Mouse (Mus musculus): ENCODE results near the gene Ergic3. TPM values are rescaled to one million over a fixed set of nuclear protein-coding genes. Genes with fewer than 3 reads are reported as not detected.

Ergic3 gene
- polyA plus RNA-seq, 1 experiment, result 293 TPM

GRCm38 (mm10) chr2:155989085-155989484, 18.8 kb upstream of the Ergic3 start:
- Histone ChIP-seq H3K27ac (ENCODE audit: insufficient read depth, low read length) (no peak overlapping the region), H3K4me1 (ENCODE audit: control insufficient read depth, insufficient read depth, low read length) (no peaks in the 10 kb centered on the region), H3K4me3 (ENCODE audit: insufficient read depth, low read length) (no peak overlapping the region)
- TF ChIP-seq CTCF (IDR thresholded peaks at IDR 0.05; ENCODE audit: extremely low read depth, insufficient read depth, low read length) (no peak), POLR2A (IDR thresholded peaks at IDR 0.05; ENCODE audit: extremely low read depth, insufficient read depth, low read length) (no peak)

- no peak overlapping the region for H3K4me3 ChIP-seq (ENCODE audit: insufficient read depth, low read length)
- no peak for TF ChIP-seq CTCF (IDR thresholded peaks at IDR 0.05; ENCODE audit: extremely low read depth, insufficient read depth, low read length)
- H3K4me1 ChIP-seq (ENCODE audit: control insufficient read depth, insufficient read depth, low read length), result no peaks in the 10 kb centered on the region
- no peak overlapping the region for H3K27ac ChIP-seq (ENCODE audit: insufficient read depth, low read length)
Measured at GRCm38 (mm10) chr2:155991151-155991550, 16.7 kb upstream of the Ergic3 start.

GRCm38 (mm10) chr2:155991863-155992321, 16.0 kb upstream of the Ergic3 start:
- no peaks in the 10 kb centered on the region for H3K4me1 ChIP-seq (ENCODE audit: control insufficient read depth, insufficient read depth, low read length)
- no peak for TF ChIP-seq POLR2A (IDR thresholded peaks at IDR 0.05; ENCODE audit: extremely low read depth, insufficient read depth, low read length)
- TF ChIP-seq CTCF (IDR thresholded peaks at IDR 0.05; ENCODE audit: extremely low read depth, insufficient read depth, low read length), result no peak
- no peak overlapping the region for H3K27ac ChIP-seq (ENCODE audit: insufficient read depth, low read length)
- H3K4me3 ChIP-seq (ENCODE audit: insufficient read depth, low read length), result no peak overlapping the region

- TF ChIP-seq POLR2A (IDR thresholded peaks at IDR 0.05; ENCODE audit: extremely low read depth, insufficient read depth, low read length) (no peak), CTCF (IDR thresholded peaks at IDR 0.05; ENCODE audit: extremely low read depth, insufficient read depth, low read length) (no peak)
- H3K4me3 ChIP-seq (ENCODE audit: insufficient read depth, low read length), result no peak overlapping the region
- H3K4me1 ChIP-seq (ENCODE audit: control insufficient read depth, insufficient read depth, low read length), result peaks cover 5% of the 10 kb centered on the region
- no peak overlapping the region for H3K27ac ChIP-seq (ENCODE audit: insufficient read depth, low read length)
Measured at GRCm38 (mm10) chr2:156005393-156005792, 2.5 kb upstream of the Ergic3 start.

- Histone ChIP-seq H3K4me3 (ENCODE audit: insufficient read depth, low read length) (no peak overlapping the region), H3K27ac (ENCODE audit: insufficient read depth, low read length) (no peak overlapping the region), H3K4me1 (ENCODE audit: control insufficient read depth, insufficient read depth, low read length) (no peaks in the 10 kb centered on the region)
- TF ChIP-seq CTCF (IDR thresholded peaks at IDR 0.05; ENCODE audit: extremely low read depth, insufficient read depth, low read length), result no peak
- TF ChIP-seq POLR2A (IDR thresholded peaks at IDR 0.05; ENCODE audit: extremely low read depth, insufficient read depth, low read length), result no peak
Measured at GRCm38 (mm10) chr2:156018106-156018505, 10.3 kb downstream of the Ergic3 start.

GRCm38 (mm10) chr2:156021219-156021618, 13.4 kb downstream of the Ergic3 start:
- Histone ChIP-seq H3K27ac (ENCODE audit: insufficient read depth, low read length) (no peak overlapping the region), H3K4me1 (ENCODE audit: control insufficient read depth, insufficient read depth, low read length) (no peaks in the 10 kb centered on the region), H3K4me3 (ENCODE audit: insufficient read depth, low read length) (no peak overlapping the region)
- TF ChIP-seq POLR2A (IDR thresholded peaks at IDR 0.05; ENCODE audit: extremely low read depth, insufficient read depth, low read length), result no peak
- TF ChIP-seq CTCF (IDR thresholded peaks at IDR 0.05; ENCODE audit: extremely low read depth, insufficient read depth, low read length), result no peak

GRCm38 (mm10) chr2:156021765-156022164, 13.9 kb downstream of the Ergic3 start:
- Histone ChIP-seq H3K27ac (ENCODE audit: insufficient read depth, low read length) (no peak overlapping the region), H3K4me1 (ENCODE audit: control insufficient read depth, insufficient read depth, low read length) (no peaks in the 10 kb centered on the region), H3K4me3 (ENCODE audit: insufficient read depth, low read length) (no peak overlapping the region)
- TF ChIP-seq POLR2A (IDR thresholded peaks at IDR 0.05; ENCODE audit: extremely low read depth, insufficient read depth, low read length) (no peak), CTCF (IDR thresholded peaks at IDR 0.05; ENCODE audit: extremely low read depth, insufficient read depth, low read length) (no peak)

- Histone ChIP-seq H3K27ac (ENCODE audit: insufficient read depth, low read length) (no peak overlapping the region), H3K4me1 (ENCODE audit: control insufficient read depth, insufficient read depth, low read length) (no peaks in the 10 kb centered on the region), H3K4me3 (ENCODE audit: insufficient read depth, low read length) (no peak overlapping the region)
- TF ChIP-seq POLR2A (IDR thresholded peaks at IDR 0.05; ENCODE audit: extremely low read depth, insufficient read depth, low read length), result no peak
- TF ChIP-seq CTCF (IDR thresholded peaks at IDR 0.05; ENCODE audit: extremely low read depth, insufficient read depth, low read length), result no peak
Measured at GRCm38 (mm10) chr2:156025482-156025881, 17.6 kb downstream of the Ergic3 start.

GRCm38 (mm10) chr2:156039390-156039789, 31.5 kb downstream of the Ergic3 start:
- no peak for TF ChIP-seq POLR2A (IDR thresholded peaks at IDR 0.05; ENCODE audit: extremely low read depth, insufficient read depth, low read length)
- no peak for TF ChIP-seq CTCF (IDR thresholded peaks at IDR 0.05; ENCODE audit: extremely low read depth, insufficient read depth, low read length)
- Histone ChIP-seq H3K27ac (ENCODE audit: insufficient read depth, low read length) (no peak overlapping the region), H3K4me3 (ENCODE audit: insufficient read depth, low read length) (no peak overlapping the region), H3K4me1 (ENCODE audit: control insufficient read depth, insufficient read depth, low read length) (no peaks in the 10 kb centered on the region)

- H3K27ac ChIP-seq (ENCODE audit: insufficient read depth, low read length), result no peak overlapping the region
- H3K4me3 ChIP-seq (ENCODE audit: insufficient read depth, low read length), result no peak overlapping the region
- TF ChIP-seq POLR2A (IDR thresholded peaks at IDR 0.05; ENCODE audit: extremely low read depth, insufficient read depth, low read length), result no peak
- no peak for TF ChIP-seq CTCF (IDR thresholded peaks at IDR 0.05; ENCODE audit: extremely low read depth, insufficient read depth, low read length)
Measured at GRCm38 (mm10) chr2:156042903-156043302, 35.1 kb downstream of the Ergic3 start.

More at GRCm38 (mm10) chr2:156042903-156043302, 35.1 kb downstream of the Ergic3 start:
- H3K4me1 ChIP-seq (ENCODE audit: control insufficient read depth, insufficient read depth, low read length), result no peaks in the 10 kb centered on the region
